Mouse (Mus musculus): ENCODE results near the gene Atp8b5.

The Atp8b5 gene

GRCm38 (mm10) chr4:43414761-43415160, 147.8 kb downstream of the Atp8b5 start:
- DNase-seq (ENCODE audit: low spot score), result no peak

GRCm38 (mm10) chr4:43415221-43416070, 148.5 kb downstream of the Atp8b5 start:
- DNase-seq (ENCODE audit: low spot score), result no peak

DNA sequence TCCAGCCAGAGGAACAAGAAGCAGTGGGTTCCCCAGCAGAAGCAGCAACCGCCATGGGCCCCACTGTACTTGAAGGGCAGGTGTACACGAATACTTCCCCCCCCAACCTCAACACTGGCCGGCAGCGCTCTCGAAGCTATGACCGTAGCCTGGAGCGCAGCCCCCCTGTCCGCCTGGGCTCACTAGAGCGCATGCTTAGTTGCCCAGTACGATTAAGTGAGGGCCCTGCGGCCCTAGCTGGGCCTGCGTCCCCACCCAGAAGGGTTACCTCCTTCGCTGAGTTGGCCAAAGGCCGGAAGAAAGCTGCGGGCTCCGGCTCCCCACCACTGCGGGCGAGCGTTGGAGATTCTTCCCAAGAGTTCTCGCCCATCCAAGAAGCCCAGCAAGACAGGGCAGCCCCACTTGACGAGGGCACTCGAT, 149.1 kb downstream of the Atp8b5 start:
- no peak for DNase-seq (ENCODE audit: low spot score)

GRCm38 (mm10) chr4:43417269-43418062, 150.5 kb downstream of the Atp8b5 start:
- no peak for DNase-seq (ENCODE audit: low spot score)

- DNase-seq (ENCODE audit: low spot score), result no peak
These were observed 151.5 kb downstream of the Atp8b5 start for GRCm38 (mm10) chr4:43418450-43418849.

- DNase-seq (ENCODE audit: low spot score), result no peak
These were observed 152.2 kb downstream of the Atp8b5 start for GRCm38 (mm10) chr4:43418973-43419656.

GRCm38 (mm10) chr4:43419801-43420281, 152.9 kb downstream of the Atp8b5 start:
- DNase-seq (ENCODE audit: low spot score), result no peak

DNA sequence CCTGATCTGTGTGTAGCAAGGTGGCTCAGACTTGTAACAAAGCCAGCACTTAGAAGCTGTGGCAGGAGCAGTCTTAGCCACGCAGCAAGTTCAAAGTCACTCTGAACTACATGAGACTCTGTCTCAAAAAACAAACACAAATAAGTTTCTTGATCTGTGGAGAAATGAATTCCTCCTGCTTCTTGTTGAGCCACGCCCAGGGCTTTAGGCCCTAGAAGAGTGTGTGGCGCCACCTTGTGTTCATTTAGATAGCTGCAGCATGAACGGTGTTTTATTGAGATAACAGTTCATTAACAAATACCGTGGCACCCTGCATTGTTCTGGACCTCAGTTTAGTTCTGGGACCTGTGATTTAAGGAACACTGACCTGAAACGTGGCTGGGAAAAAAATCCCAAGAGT, 153.3 kb downstream of the Atp8b5 start:
- DNase-seq (ENCODE audit: low spot score), result peak; percentile 84

DNA sequence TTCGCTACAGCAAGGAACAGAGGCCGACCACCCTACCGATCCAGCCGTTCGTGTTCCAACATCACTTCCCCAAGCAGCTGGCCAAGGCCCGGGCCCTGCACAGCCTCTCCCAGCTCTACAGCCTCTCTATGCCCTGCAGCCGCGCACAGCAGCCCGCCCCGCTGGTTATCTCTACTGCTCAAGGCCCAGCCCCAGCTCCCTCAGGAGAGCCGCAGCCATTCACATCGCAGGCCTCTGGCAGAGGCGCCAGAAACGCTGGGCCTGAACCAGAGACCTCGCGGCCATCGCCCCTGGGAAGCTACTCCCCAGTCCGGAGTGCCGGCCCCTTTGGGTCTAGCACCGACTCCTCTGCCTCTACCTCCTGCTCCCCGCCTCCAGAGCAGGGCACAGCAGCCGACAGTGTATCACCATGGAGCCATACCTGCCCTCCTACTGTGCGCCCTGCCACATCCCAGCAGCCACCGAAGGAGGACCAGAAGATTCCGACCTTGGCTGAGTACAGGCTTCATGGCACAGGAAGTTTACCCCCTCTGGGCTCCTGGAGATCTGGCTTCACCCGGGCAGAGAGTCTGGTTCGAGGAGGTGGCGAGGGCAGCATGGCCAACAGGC, 154.8 kb downstream of the Atp8b5 start:
- no peak for DNase-seq (ENCODE audit: low spot score)
